Mouse (Mus musculus) limb, embryonic 11.5 days (tissue): ENCODE results near the gene Scamp3. TPM values are rescaled to one million over a fixed set of nuclear protein-coding genes. Genes with fewer than 3 reads are reported as not detected.
A peak's percentile ranks its signal among the peaks of the same experiment; 100 is the strongest.
"Not testable (repeated sequence)": the region's sequence is repeated elsewhere in the genome, so short reads cannot be mapped to it uniquely, and the experiment has no call there.

Experiments
- ATAC-seq: fragments of 200-750 bp; cut with Nextera tagmentation; 2 replicates; pipeline ENCODE4 v1.8.0; 2017; ENCODE audit warnings: low read depth; ENCODE audit not compliant: insufficient number of reproducible peaks, low FRiP score, low TSS enrichment
- DNase-seq: peaks from one replicate; pipeline ENCODE4 v3.0.0-alpha.2; 2015; ENCODE audit warnings: low spot score
- H3K27ac ChIP-seq: fragments of 300-500 bp; sonication (generic); replicated peaks from 2 replicates; pipeline ENCODE4 v1.5.1; 2014; ENCODE audit warnings: low read depth, mild to moderate bottlenecking, low read length
- H3K27me3 ChIP-seq: fragments of 300-500 bp; sonication (generic); 2 replicates; pipeline ENCODE4 v1.6.1; 2014; ENCODE audit warnings: mild to moderate bottlenecking, low read length, mixed read lengths; ENCODE audit not compliant: control insufficient read depth, insufficient read depth
- H3K36me3 ChIP-seq: fragments of 300-500 bp; sonication (generic); 2 replicates; pipeline ENCODE4 v1.6.1; 2014; ENCODE audit warnings: mild to moderate bottlenecking, low read length, moderate library complexity, mixed read lengths; ENCODE audit not compliant: control insufficient read depth, insufficient read depth
- H3K4me1 ChIP-seq: fragments of 300-500 bp; sonication (generic); 2 replicates; pipeline ENCODE4 v1.6.1; 2014; ENCODE audit warnings: low read length, mixed read lengths; ENCODE audit not compliant: control insufficient read depth, insufficient read depth
- H3K4me2 ChIP-seq: fragments of 300-500 bp; sonication (generic); 2 replicates; pipeline ENCODE4 v1.6.1; 2014; ENCODE audit warnings: low read depth, mild to moderate bottlenecking, moderate library complexity; ENCODE audit not compliant: severe bottlenecking
- H3K4me3 ChIP-seq: fragments of 300-500 bp; sonication (generic); 2 replicates; pipeline ENCODE4 v1.5.1; 2014; ENCODE audit warnings: low read depth, low read length
- H3K9ac ChIP-seq: fragments of 300-500 bp; sonication (generic); 2 replicates; pipeline ENCODE4 v1.6.1; 2014; ENCODE audit warnings: mild to moderate bottlenecking, low read length
- H3K9me3 ChIP-seq: fragments of 300-500 bp; sonication (generic); 2 replicates; pipeline ENCODE4 v1.6.1; 2016; ENCODE audit warnings: low read length; ENCODE audit not compliant: control insufficient read depth
- WGBS: fragments of 180-500 bp; shearing (Covaris S2); extraction: QIAGEN DNeasy Blood & Tissue Kit; methylation state at CpG from one replicate; pipeline ENCODE4 v1.1.7; 2014; 5-methylcytosine and 5-hydroxymethylcytosine counted together
- polyA plus RNA-seq: library from polyadenylated mRNA; unstranded; fragments of >200 nt; fragmentation: Nextera tagmentation; extraction: Ambion mirVana; gene quantifications from 2 replicates; pipeline ENCODE4 v1.2.1, GENCODE M21; 2014

Scamp3 gene
- polyA plus RNA-seq, 1 experiment from 2014 or later: 107 TPM

DNA sequence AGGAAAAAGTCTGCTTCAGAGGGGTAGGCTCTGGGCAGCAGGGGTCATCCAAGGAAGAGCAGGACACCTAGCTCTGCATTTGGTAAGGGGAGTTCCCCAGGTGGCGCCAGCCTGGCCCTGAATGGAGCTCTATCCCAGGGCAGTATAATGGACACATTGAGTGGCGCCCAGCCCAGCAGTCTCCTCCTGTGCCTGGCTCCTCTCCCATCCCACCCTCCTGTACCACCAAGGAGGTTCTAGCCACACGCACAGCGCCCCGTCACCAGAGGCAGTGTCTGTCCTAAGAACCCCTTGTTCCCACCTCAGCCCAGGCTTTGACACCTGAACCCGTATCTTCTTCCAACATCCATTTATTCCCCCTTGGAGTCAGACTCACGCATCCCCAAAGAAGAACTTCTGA is 32.5 kb downstream of the Scamp3 start:
- ATAC-seq (no peak), DNase-seq (no peak)
- Histone ChIP-seq H3K27me3 (no peaks in the 10 kb centered on the region), H3K4me1 (no peaks in the 10 kb centered on the region), H3K9me3 (no peaks in the 10 kb centered on the region), H3K4me3 (no peak overlapping the region), H3K4me2 (no peak overlapping the region), H3K36me3 (peaks cover 34% of the 10 kb centered on the region), H3K9ac (no peak overlapping the region), H3K27ac (no peak overlapping the region)
- WGBS: 91% methylated on average over 7 of the region's 7 CpGs

DNA sequence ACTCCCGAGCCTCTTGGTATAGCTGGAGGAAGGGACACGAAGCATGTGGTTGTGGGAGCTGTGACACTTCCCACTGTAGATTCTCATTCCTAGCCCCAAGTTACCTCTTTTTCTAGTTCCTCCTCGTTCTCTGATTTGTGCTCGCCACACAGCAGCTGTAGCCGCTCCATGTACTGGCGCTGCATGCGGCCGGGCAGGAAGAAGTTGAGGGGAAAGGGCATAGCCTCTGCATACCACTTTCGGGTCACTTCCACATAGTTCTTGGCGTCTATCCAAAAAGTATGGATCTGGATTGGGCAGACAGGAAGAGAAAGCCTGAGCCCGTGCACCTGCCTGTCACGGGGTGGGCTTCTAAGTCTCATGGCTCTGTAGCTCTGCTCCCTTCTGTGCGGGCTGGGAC is 32.9 kb downstream of the Scamp3 start:
- no peak overlapping the region for H3K4me3 ChIP-seq
- no peak overlapping the region for H3K4me2 ChIP-seq
- peaks cover under 1% of the 10 kb centered on the region for H3K4me1 ChIP-seq
- no peak overlapping the region for H3K9ac ChIP-seq
- H3K36me3 ChIP-seq: peaks cover 34% of the 10 kb centered on the region
- no peaks in the 10 kb centered on the region for H3K9me3 ChIP-seq
- 90% methylated on average over 13 of the region's 13 CpGs for WGBS
- ATAC-seq (no peak), DNase-seq (no peak)
- H3K27me3 ChIP-seq: no peaks in the 10 kb centered on the region
- no peak overlapping the region for H3K27ac ChIP-seq

DNA sequence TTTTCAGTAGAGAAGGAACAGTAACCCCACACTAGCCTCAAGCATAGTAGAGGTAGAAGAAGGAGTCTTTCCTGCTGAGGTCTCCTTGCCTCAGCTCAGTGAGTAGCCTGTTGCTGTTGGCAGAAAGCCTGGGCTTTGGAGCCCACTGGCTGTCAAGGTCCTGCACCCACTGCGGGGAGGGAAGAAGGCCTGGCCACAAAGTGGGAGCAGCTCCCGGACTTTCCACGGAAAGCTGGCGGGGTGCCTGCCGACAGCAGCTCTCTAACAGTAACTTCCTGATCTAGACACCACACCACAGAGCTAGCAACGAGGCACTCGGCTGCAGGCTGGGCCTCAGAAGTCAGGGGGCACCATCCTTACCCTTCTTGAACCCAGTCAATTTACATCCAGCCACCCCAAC is 33.5 kb downstream of the Scamp3 start:
- Histone ChIP-seq H3K9me3 (no peaks in the 10 kb centered on the region), H3K4me2 (no peak overlapping the region), H3K36me3 (peaks cover 33% of the 10 kb centered on the region), H3K4me3 (no peak overlapping the region), H3K27me3 (no peaks in the 10 kb centered on the region), H3K27ac (no peak overlapping the region), H3K4me1 (peaks cover 7% of the 10 kb centered on the region), H3K9ac (no peak overlapping the region)
- WGBS: 83% methylated on average over 7 of the region's 7 CpGs
- ATAC-seq (no peak), DNase-seq (no peak)

DNA sequence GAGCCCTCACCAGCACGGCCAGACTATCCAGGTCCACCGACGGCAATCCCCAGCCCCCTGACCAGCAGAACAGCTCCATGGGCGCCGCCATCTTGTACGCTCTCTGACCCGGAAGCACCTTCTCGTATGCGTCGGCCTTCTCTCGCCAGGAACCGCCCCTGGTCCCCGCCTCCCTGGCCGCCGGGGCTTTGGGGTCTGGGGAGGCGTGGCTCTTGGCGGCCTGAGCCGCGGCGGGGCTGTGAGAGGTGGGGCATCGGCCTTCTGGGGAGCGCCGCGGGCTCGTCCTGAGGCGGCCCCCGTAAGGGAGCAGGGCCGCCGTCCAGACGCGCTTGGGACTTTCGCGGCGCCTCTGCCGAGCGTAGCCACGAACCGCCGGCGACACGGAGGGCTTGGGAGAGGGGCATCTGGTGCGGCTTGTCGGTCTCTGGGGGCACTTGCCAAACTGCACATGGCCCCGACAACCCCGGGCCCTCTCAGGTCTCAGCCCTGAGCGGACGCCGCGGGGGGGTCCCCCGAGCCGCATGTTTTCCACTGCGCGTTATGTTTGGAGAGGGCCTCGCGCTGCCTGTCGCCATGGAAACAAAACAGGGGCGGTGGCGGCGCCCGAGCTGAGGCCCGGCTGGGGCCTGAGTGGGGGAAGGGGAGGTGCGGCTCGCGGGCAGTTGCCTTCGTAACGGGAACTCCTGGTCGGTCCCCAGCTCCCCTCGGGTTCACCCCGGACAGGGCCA is 36.7 kb downstream of the Scamp3 start:
- peak overlapping the region; percentile 98 for H3K27ac ChIP-seq
- peak overlapping the region; percentile 73 for H3K4me3 ChIP-seq
- under 1% methylated on average over 69 of the region's 69 CpGs for WGBS
- H3K9me3 ChIP-seq: no peaks in the 10 kb centered on the region
- no peaks in the 10 kb centered on the region for H3K27me3 ChIP-seq
- DNase-seq (peak; percentile 96), ATAC-seq (peak; percentile 91)
- peak overlapping the region; percentile 76 for H3K9ac ChIP-seq
- peaks cover 7% of the 10 kb centered on the region for H3K4me1 ChIP-seq
- H3K36me3 ChIP-seq: peaks cover 12% of the 10 kb centered on the region
- peak overlapping the region; percentile 75 for H3K4me2 ChIP-seq

DNA sequence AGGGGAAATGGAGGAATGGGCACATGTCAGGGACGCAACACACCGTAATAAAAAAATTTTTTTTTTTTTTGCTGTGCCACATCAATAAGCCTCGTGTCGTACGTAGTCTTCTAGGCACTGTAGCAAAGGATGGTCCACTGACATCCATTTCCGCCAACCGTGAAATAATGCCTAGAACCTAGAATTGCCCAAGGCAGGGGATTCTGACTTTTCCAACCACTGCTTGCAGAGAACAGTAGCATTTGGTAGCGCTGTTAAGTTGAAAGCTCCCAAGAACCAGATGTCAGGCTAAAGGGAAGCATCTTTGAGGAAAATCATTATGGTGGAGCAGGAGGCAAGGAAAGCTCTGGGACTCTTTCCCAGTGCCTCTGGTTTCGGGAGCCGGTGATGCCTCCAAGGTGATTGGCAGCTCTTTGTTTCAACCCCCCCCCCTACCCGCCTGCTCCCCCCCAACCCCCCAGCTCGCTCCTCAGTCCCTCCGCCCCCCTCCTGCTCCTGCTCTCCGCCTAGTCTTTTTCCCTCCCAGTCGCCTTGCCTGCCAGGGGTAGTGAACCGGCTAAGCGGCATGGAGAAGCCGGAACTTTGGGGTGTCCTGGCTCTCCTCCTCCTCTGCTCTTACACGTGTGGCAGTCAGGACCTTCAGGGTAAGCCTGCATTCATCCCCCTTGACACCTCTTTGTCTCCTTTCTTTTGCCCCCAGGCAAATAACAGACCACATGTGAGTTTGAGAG is 37.6 kb downstream of the Scamp3 start, which contains the start of gene Thbs3:
TSS of gene Thbs3 (plus strand) at position 500 of the 731 bp plus-strand sequence.
- no peak for ATAC-seq
- under 1% methylated on average over 17 of the region's 19 CpGs for WGBS
- peak within 1 kb of the TSS; percentile 98 for H3K27ac ChIP-seq

DNA sequence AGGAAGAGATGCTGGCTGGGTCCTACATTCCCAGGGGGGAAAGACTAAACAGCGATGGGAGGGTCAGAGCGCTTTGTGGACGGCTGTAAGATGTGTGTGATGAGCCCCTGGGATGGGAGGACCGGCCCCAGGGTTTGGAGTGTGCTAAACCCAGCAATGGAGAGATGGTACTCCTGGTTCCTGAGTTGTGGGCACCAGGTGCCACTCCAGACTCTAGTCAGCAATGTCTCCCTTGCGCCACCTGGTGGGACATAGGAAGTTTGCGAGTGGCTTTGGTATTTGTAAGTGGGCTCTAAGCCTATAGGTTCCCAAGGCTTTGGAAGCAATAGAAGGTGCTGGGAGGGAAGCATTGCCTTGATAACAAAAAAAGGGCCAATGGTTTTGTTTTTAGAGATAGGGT is 38.6 kb downstream of the Scamp3 start:
- peaks cover 7% of the 10 kb centered on the region for H3K4me1 ChIP-seq
- WGBS: 0% methylated on average over 6 of the region's 6 CpGs
- no peaks in the 10 kb centered on the region; the same call in 1 of the 2 replicates for H3K36me3 ChIP-seq
- H3K27me3 ChIP-seq: no peaks in the 10 kb centered on the region
- 0 out of 2 replicates have a peak, but pooled peaks have one; percentile 28 for ATAC-seq
- H3K9ac ChIP-seq: peak overlapping the region; percentile 69
- peak overlapping the region; percentile 75 for H3K4me2 ChIP-seq
- peak overlapping the region; percentile 73 for H3K4me3 ChIP-seq
- no peak overlapping the region for H3K27ac ChIP-seq
- H3K9me3 ChIP-seq: no peaks in the 10 kb centered on the region
- peak; percentile 93 for DNase-seq

More for the DNA sequence above, 37.6 kb downstream of the Scamp3 start, which contains the start of gene Thbs3:
- Histone ChIP-seq H3K4me3 (peak within 1 kb of the TSS; percentile 73), H3K9me3 (no peaks in the 10 kb centered on the region), H3K36me3 (peaks cover 3% of the 10 kb centered on the region; the same call in 1 of the 2 replicates), H3K4me1 (peaks cover 7% of the 10 kb centered on the region), H3K4me2 (peak within 1 kb of the TSS; percentile 75), H3K9ac (peak within 1 kb of the TSS; percentile 74), H3K27me3 (no peaks in the 10 kb centered on the region)
- peak; percentile 64 for DNase-seq

DNA sequence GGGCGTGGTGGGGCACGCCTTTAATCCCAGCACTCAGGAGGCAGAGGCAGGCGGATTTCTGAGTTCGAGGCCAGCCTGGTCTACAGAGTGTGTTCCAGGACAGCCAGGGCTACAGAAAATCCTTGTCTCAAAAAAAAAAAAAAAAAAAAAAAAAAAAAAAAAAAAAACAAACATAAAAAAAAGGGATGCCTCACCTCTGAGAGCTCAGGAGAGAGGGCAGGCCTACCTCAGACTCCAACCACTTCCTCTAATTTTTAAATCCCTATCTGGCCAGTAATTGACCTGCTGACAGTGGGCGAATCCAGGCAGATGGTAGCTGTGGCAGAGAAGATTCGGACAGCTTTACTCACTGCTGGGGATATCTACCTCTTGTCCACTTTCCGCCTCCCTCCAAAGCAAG is 39.1 kb downstream of the Scamp3 start:
- H3K9ac ChIP-seq, H3K4me3 ChIP-seq, H3K9me3 ChIP-seq, H3K27me3 ChIP-seq, H3K4me2 ChIP-seq, H3K27ac ChIP-seq, DNase-seq, H3K4me1 ChIP-seq, H3K36me3 ChIP-seq, ATAC-seq: not testable (repeated sequence)
- 74% methylated on average over 7 of the region's 7 CpGs for WGBS

DNA sequence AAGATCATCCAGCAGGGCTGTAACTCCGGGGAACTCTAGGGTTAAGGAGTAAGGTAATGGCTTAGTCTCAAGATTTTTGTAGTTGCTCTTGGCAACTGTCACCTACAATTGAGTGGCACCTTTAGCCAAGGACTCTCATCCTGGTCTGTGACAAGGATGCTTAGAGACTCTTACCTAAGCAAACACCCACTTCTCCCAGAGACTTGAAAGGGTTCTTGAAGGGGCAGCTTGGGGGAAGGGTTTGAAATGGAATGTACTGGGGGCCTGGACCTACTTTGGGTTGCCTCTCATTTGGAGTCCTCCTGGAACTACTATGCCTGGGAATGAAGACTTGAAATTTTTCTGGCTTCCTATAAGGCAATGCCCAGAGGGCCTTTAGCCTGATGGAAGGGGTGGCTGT is 41.0 kb downstream of the Scamp3 start:
- 86% methylated on average over 1 of the region's 1 CpGs for WGBS
- no peak overlapping the region for H3K9ac ChIP-seq
- no peak for ATAC-seq

More for the DNA sequence above, 41.0 kb downstream of the Scamp3 start:
- H3K27me3 ChIP-seq: no peaks in the 10 kb centered on the region
- no peaks in the 10 kb centered on the region for H3K9me3 ChIP-seq
- no peak overlapping the region for H3K4me2 ChIP-seq
- peaks cover 7% of the 10 kb centered on the region for H3K4me1 ChIP-seq
- no peaks in the 10 kb centered on the region for H3K36me3 ChIP-seq
- H3K27ac ChIP-seq: no peak overlapping the region
- no peak for DNase-seq
- no peak overlapping the region for H3K4me3 ChIP-seq
